ENCODE assay signal across 24 mouse cellular contexts in the genomic region with DNA sequence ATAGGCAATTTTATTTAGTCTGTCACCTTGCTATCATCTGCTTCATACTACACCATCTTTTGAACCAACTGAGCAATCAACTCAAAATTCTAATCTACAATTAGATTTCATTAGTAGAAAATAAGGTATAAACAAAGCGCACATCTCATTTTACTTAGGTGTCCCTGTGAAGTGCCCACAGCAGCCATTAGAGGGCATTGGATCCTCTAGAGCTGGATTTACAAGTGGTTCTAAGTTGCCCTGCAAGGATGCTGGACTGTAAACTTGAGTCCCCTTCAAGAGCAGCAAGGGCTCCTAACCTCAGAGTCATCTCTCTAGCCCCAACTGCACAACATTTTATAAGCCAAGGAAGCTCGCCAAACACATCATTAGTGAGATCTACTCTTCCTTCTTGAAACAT.
DNase-seq lines count a peak whose midpoint lies in the region; ATAC-seq and TF ChIP-seq lines count a peak whose summit lies in the region.
"Had no signal": no experiment of that assay in that cellular context is flagged by ENCODE, and none has a peak within 500 bp of the region (broad histone marks: within the 10 kb centered on the region; RNA-seq: fewer than 3 reads in every experiment).

No protein-coding gene starts in this region.

- H3K36me3 ChIP-seq in heart, embryonic 10.5 days, result no peaks in the 10 kb centered on the region
- H3K36me3 ChIP-seq in midbrain, postnatal 0 days (ENCODE audit: insufficient read depth, low read length), result no peaks in the 10 kb centered on the region
- H3K36me3 ChIP-seq in midbrain, embryonic 15.5 days (replicated peaks), result no peaks in the 10 kb centered on the region
- no peaks in the 10 kb centered on the region for H3K36me3 ChIP-seq in stomach, postnatal 0 days (ENCODE audit: control insufficient read depth, insufficient read depth, low read length)
- H3K36me3 ChIP-seq: embryonic facial prominence, embryonic 12.5 days; intestine, embryonic 15.5 days; limb, embryonic 10.5 days; liver, embryonic 15.5 days; midbrain, embryonic 12.5 days had no signal

- H3K4me3 ChIP-seq in heart, embryonic 10.5 days, result no peak overlapping the region
- no peak overlapping the region for H3K4me3 ChIP-seq in midbrain, postnatal 0 days (ENCODE audit: low read depth, low read length)
- no peak overlapping the region for H3K4me3 ChIP-seq in midbrain, embryonic 15.5 days
- no peak overlapping the region for H3K4me3 ChIP-seq in stomach, postnatal 0 days (ENCODE audit: low read depth, low read length)
- H3K4me3 ChIP-seq: embryonic facial prominence, embryonic 12.5 days; erythroblast, embryonic 14.5 days; forebrain, embryonic 13.5 days; intestine, embryonic 15.5 days; limb, embryonic 10.5 days; liver, embryonic 15.5 days; midbrain, embryonic 12.5 days had no signal

- no peak overlapping the region for H3K27ac ChIP-seq in heart, embryonic 10.5 days
- H3K27ac ChIP-seq in midbrain, postnatal 0 days (ENCODE audit: low read depth, low read length), result no peak overlapping the region
- H3K27ac ChIP-seq in midbrain, embryonic 15.5 days, result no peak overlapping the region
- no peak overlapping the region for H3K27ac ChIP-seq in stomach, postnatal 0 days (replicated peaks)
- H3K27ac ChIP-seq: embryonic facial prominence, embryonic 12.5 days; forebrain, embryonic 13.5 days; hindbrain, embryonic 14.5 days; intestine, embryonic 15.5 days; limb, embryonic 10.5 days; liver, embryonic 15.5 days; midbrain, embryonic 12.5 days had no signal

- 89% methylated on average over 2 of the region's 2 CpGs for WGBS in heart, embryonic 10.5 days
- WGBS in midbrain, postnatal 0 days, result 84% methylated on average over 2 of the region's 2 CpGs
- WGBS in midbrain, embryonic 15.5 days, result 89% methylated on average over 2 of the region's 2 CpGs
- 75% methylated on average over 2 of the region's 2 CpGs for WGBS in stomach, postnatal 0 days

- no peaks in the 10 kb centered on the region for H3K4me1 ChIP-seq in heart, embryonic 10.5 days
- no peaks in the 10 kb centered on the region for H3K4me1 ChIP-seq in midbrain, postnatal 0 days (ENCODE audit: insufficient read depth, low read length)
- no peaks in the 10 kb centered on the region for H3K4me1 ChIP-seq in midbrain, embryonic 15.5 days
- no peaks in the 10 kb centered on the region for H3K4me1 ChIP-seq in stomach, postnatal 0 days (replicated peaks; ENCODE audit: control insufficient read depth, insufficient read depth)
- H3K4me1 ChIP-seq: embryonic facial prominence, embryonic 12.5 days; forebrain, embryonic 13.5 days; intestine, embryonic 15.5 days; limb, embryonic 10.5 days; liver, embryonic 15.5 days; midbrain, embryonic 12.5 days had no signal

- H3K9ac ChIP-seq in midbrain, postnatal 0 days (replicated peaks; ENCODE audit: low read length, poor library complexity, severe bottlenecking), result no peak overlapping the region
- H3K9ac ChIP-seq in midbrain, embryonic 15.5 days, result no peak overlapping the region
- no peak overlapping the region for H3K9ac ChIP-seq in stomach, postnatal 0 days (ENCODE audit: low read length)
- H3K9ac ChIP-seq: embryonic facial prominence, embryonic 12.5 days; forebrain, embryonic 13.5 days; hindbrain, embryonic 14.5 days; intestine, embryonic 15.5 days; liver, embryonic 15.5 days; midbrain, embryonic 12.5 days had no signal

- no peaks in the 10 kb centered on the region for H3K9me3 ChIP-seq in heart, embryonic 10.5 days
- no peaks in the 10 kb centered on the region for H3K9me3 ChIP-seq in midbrain, postnatal 0 days (ENCODE audit: low read length)
- H3K9me3 ChIP-seq in midbrain, embryonic 15.5 days, result no peaks in the 10 kb centered on the region
- no peaks in the 10 kb centered on the region for H3K9me3 ChIP-seq in stomach, postnatal 0 days (ENCODE audit: control insufficient read depth, low read length)
- H3K9me3 ChIP-seq: embryonic facial prominence, embryonic 12.5 days; forebrain, embryonic 13.5 days; intestine, embryonic 15.5 days; limb, embryonic 10.5 days; liver, embryonic 15.5 days; midbrain, embryonic 12.5 days had no signal

- DNase-seq in heart, adult 11 months, result peak; percentile 74
- no peak for DNase-seq in heart, embryonic 10.5 days (ENCODE audit: low spot score)
- DNase-seq in kidney, postnatal 10 days, result peak; percentile 16
- no peak for DNase-seq in kidney, adult 18-20 months
- no peak for DNase-seq in midbrain, postnatal 0 days (ENCODE audit: low spot score)
- DNase-seq in stomach, postnatal 0 days (ENCODE audit: low spot score), result no peak
- DNase-seq: adrenal gland, postnatal 25 days; cerebellum, adult 9-10 months; gastrocnemius, postnatal 14 days; heart, postnatal 4 days; kidney, postnatal 36 days; layer of hippocampus, adult 9-11 months; liver; right cerebral cortex, postnatal 14 days had no signal

- peak; percentile 41 for TF ChIP-seq CTCF in midbrain, postnatal 0 days (IDR thresholded peaks at IDR 0.05)
- peak; percentile 41 for TF ChIP-seq CTCF in stomach, postnatal 0 days (IDR thresholded peaks at IDR 0.05; ENCODE audit: low read depth)

- H3K4me2 ChIP-seq in midbrain, postnatal 0 days (ENCODE audit: low read depth, low read length, poor library complexity, severe bottlenecking), result no peak overlapping the region
- H3K4me2 ChIP-seq in midbrain, embryonic 15.5 days, result no peak overlapping the region
- H3K4me2 ChIP-seq in stomach, postnatal 0 days (replicated peaks; ENCODE audit: low read depth), result no peak overlapping the region
- H3K4me2 ChIP-seq: embryonic facial prominence, embryonic 12.5 days; forebrain, embryonic 13.5 days; hindbrain, embryonic 14.5 days; intestine, embryonic 15.5 days; liver, embryonic 15.5 days; midbrain, embryonic 12.5 days had no signal

- ATAC-seq in midbrain, postnatal 0 days (ENCODE audit: low FRiP score), result no peak
- ATAC-seq in midbrain, embryonic 15.5 days (replicated peaks), result no peak
- ATAC-seq in stomach, postnatal 0 days (ENCODE audit: low FRiP score, low TSS enrichment), result no peak
- ATAC-seq in megakaryocyte, adult 5-6 weeks (ENCODE audit: poor library complexity, severe bottlenecking), result no peak
- ATAC-seq: forebrain, embryonic 13.5 days; intestine, embryonic 15.5 days had no signal

- no peaks in the 10 kb centered on the region for H3K27me3 ChIP-seq in heart, embryonic 10.5 days (ENCODE audit: insufficient read depth, poor library complexity, severe bottlenecking)
- no peaks in the 10 kb centered on the region for H3K27me3 ChIP-seq in midbrain, postnatal 0 days (ENCODE audit: insufficient read depth, low read length)
- H3K27me3 ChIP-seq in midbrain, embryonic 15.5 days (replicated peaks), result no peaks in the 10 kb centered on the region
- H3K27me3 ChIP-seq in stomach, postnatal 0 days (ENCODE audit: control insufficient read depth, insufficient read depth, low read length), result no peaks in the 10 kb centered on the region
- H3K27me3 ChIP-seq: embryonic facial prominence, embryonic 12.5 days; forebrain, embryonic 13.5 days; intestine, embryonic 15.5 days; liver, embryonic 15.5 days; midbrain, embryonic 12.5 days had no signal

- TF ChIP-seq EP300 in stomach, postnatal 0 days (optimal IDR thresholded peaks at IDR 0.05), result no peak

Comparison
In these comparisons a context has a peak if more than half of its experiments do, and no peak if none do; other contexts are left out.
1. DNase-seq: peak in heart, adult 11 months (single experiment) and kidney, postnatal 10 days (single experiment); none in heart, embryonic 10.5 days (single experiment), kidney, adult 18-20 months (single experiment), midbrain, postnatal 0 days (single experiment) and stomach, postnatal 0 days (single experiment).